Mouse (Mus musculus): ENCODE results near the gene Rasip1. TPM values are rescaled to one million over a fixed set of nuclear protein-coding genes. Genes with fewer than 3 reads are reported as not detected.

Rasip1 gene
- polyA plus RNA-seq, 1 experiment from 2014 or later, result 17.2 TPM

- H3K9me3 ChIP-seq (ENCODE audit: control insufficient read depth, low read length), result no peaks in the 10 kb centered on the region
- peak overlapping the region; percentile 34; the same call in 1 of the 2 replicates for H3K9ac ChIP-seq
- H3K36me3 ChIP-seq (replicated peaks; ENCODE audit: control insufficient read depth, insufficient read depth), result 0 out of 2 replicates have a peak, but pooled peaks cover 5% of the 10 kb centered on the region
- peaks cover 9% of the 10 kb centered on the region; the same call in 1 of the 2 replicates for H3K27me3 ChIP-seq (ENCODE audit: control insufficient read depth, insufficient read depth, low read length)
- H3K4me1 ChIP-seq (replicated peaks; ENCODE audit: control insufficient read depth, insufficient read depth, low read length), result peaks cover 4% of the 10 kb centered on the region; the same call in 1 of the 2 replicates
- no peak for DNase-seq (ENCODE audit: low spot score)
- peak overlapping the region; percentile 18; the same call in 1 of the 2 replicates for H3K4me3 ChIP-seq (replicated peaks; ENCODE audit: low read length)
- H3K27ac ChIP-seq, result no peak overlapping the region
- H3K4me2 ChIP-seq (replicated peaks), result peak overlapping the region; percentile 39
- WGBS, result 28% methylated on average over 35 of the region's 35 CpGs
- ATAC-seq (ENCODE audit: low FRiP score), result no peak
Observed at GRCm38 (mm10) chr7:45632499-45632898, 5.2 kb downstream of the Rasip1 start.

DNA sequence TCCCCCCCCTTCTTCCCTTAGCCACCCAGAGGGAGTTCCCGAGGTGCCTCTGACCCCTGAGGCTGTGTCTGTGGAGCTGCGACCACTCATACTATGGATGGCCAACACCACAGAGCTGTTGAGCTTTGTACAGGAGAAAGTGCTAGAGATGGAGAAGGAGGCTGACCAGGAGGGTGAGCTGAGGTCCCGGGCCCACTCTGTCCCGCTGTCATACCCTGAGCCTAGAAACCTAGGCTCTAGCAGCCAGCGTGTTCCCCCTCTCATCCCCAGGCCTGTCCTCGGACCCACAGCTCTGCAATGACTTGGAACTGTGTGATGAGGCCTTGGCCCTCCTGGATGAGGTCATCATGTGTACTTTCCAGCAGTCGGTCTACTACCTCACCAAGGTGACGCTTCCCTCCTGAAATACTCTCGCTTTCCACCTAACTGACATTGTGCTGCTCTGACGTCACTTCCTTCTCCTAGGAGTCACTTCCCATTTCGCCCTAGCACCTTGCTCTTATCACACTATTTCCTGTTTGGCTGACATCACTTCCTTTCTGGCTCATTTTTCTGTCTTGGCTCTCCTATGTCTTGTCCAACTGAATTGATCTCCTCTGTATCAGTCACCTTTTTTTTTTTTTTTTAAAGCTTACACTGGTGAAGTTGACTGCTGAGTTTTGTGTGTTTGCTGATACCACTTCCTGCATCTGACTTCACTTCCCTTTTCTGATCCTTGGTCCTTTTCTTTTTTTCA is 7.8 kb downstream of the Rasip1 start:
- H3K4me1 ChIP-seq (replicated peaks; ENCODE audit: control insufficient read depth, insufficient read depth, low read length), result peaks cover 7% of the 10 kb centered on the region
- WGBS, result 91% methylated on average over 11 of the region's 11 CpGs
- DNase-seq (ENCODE audit: low spot score), result no peak

GRCm38 (mm10) chr7:45635711-45636688 is 8.7 kb downstream of the Rasip1 start:
- Histone ChIP-seq H3K27ac (no peak overlapping the region), H3K36me3 (replicated peaks; ENCODE audit: control insufficient read depth, insufficient read depth) (0 out of 2 replicates have a peak, but pooled peaks cover 5% of the 10 kb centered on the region), H3K9me3 (ENCODE audit: control insufficient read depth, low read length) (no peaks in the 10 kb centered on the region), H3K27me3 (ENCODE audit: control insufficient read depth, insufficient read depth, low read length) (peaks cover 9% of the 10 kb centered on the region; the same call in 1 of the 2 replicates), H3K4me1 (replicated peaks; ENCODE audit: control insufficient read depth, insufficient read depth, low read length) (peaks cover 7% of the 10 kb centered on the region), H3K4me3 (replicated peaks; ENCODE audit: low read length) (no peak overlapping the region), H3K9ac (no peak overlapping the region), H3K4me2 (replicated peaks) (no peak overlapping the region)
- no peak for DNase-seq (ENCODE audit: low spot score)
- ATAC-seq (ENCODE audit: low FRiP score), result no peak
- 85% methylated on average over 15 of the region's 15 CpGs for whole genome bisulfite sequencing

More for the DNA sequence above, 7.8 kb downstream of the Rasip1 start:
- Histone ChIP-seq H3K27me3 (ENCODE audit: control insufficient read depth, insufficient read depth, low read length) (peaks cover 9% of the 10 kb centered on the region; the same call in 1 of the 2 replicates), H3K4me3 (replicated peaks; ENCODE audit: low read length) (no peak overlapping the region), H3K36me3 (replicated peaks; ENCODE audit: control insufficient read depth, insufficient read depth) (0 out of 2 replicates have a peak, but pooled peaks cover 5% of the 10 kb centered on the region), H3K4me2 (replicated peaks) (no peak overlapping the region), H3K27ac (no peak overlapping the region), H3K9me3 (ENCODE audit: control insufficient read depth, low read length) (no peaks in the 10 kb centered on the region), H3K9ac (no peak overlapping the region)
- ATAC-seq (ENCODE audit: low FRiP score), result no peak

GRCm38 (mm10) chr7:45637710-45638109 is 10.4 kb downstream of the Rasip1 start:
- Histone ChIP-seq H3K4me2 (replicated peaks) (peak overlapping the region; percentile 58; the same call in 1 of the 2 replicates), H3K9ac (no peak overlapping the region), H3K4me3 (replicated peaks; ENCODE audit: low read length) (no peak overlapping the region), H3K36me3 (replicated peaks; ENCODE audit: control insufficient read depth, insufficient read depth) (0 out of 2 replicates have a peak, but pooled peaks cover 5% of the 10 kb centered on the region), H3K27ac (no peak overlapping the region), H3K27me3 (ENCODE audit: control insufficient read depth, insufficient read depth, low read length) (peaks cover 3% of the 10 kb centered on the region; the same call in 1 of the 2 replicates), H3K4me1 (replicated peaks; ENCODE audit: control insufficient read depth, insufficient read depth, low read length) (peaks cover 15% of the 10 kb centered on the region), H3K9me3 (ENCODE audit: control insufficient read depth, low read length) (no peaks in the 10 kb centered on the region)
- no peak for ATAC-seq (ENCODE audit: low FRiP score)
- DNase-seq (ENCODE audit: low spot score), result no peak
- 94% methylated on average over 6 of the region's 6 CpGs for WGBS

DNA sequence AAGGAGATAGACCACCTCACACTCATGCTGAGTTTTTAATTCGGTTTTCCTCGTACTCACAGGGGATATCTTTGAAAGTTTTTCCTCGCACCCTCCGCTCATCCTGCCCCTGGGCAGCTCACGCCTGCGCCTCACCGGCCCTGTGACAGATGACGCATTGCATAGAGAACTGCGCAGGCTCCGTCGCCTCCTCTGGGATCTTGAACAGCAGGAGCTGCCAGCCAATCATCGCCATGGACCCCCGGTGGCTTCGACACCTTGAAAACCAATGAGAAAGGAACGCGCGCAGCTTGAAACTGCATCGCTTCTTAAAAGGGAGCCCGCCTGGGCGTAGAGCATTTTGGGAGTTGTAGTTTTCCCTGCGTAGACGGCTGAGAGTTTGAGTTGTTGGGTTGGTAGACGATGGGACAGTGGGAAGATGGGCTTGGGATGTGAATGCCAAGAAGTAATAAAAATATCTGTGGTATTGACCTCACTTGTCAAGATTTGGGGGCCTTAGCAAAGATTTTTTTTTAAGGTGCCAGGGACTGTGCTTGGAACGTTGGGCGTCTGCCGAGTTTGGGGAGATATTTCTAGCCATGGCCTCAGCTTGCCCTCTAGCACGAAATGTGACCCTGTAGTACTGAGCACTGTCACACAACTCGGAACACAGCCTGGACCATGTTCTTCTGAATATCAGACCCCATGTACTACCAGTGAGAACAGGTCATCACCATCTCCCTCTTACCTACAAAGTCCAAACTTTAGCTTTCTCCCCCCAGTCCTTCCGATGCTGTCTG is 11.5 kb downstream of the Rasip1 start:
- Histone ChIP-seq H3K27me3 (ENCODE audit: control insufficient read depth, insufficient read depth, low read length) (no peaks in the 10 kb centered on the region), H3K36me3 (replicated peaks; ENCODE audit: control insufficient read depth, insufficient read depth) (0 out of 2 replicates have a peak, but pooled peaks cover 5% of the 10 kb centered on the region), H3K4me1 (replicated peaks; ENCODE audit: control insufficient read depth, insufficient read depth, low read length) (peaks cover 19% of the 10 kb centered on the region), H3K27ac (0 out of 2 replicates have a peak overlapping the region, but pooled peaks have one; percentile 17), H3K4me3 (replicated peaks; ENCODE audit: low read length) (peak overlapping the region; percentile 31), H3K9ac (peak overlapping the region; percentile 46; the same call in 1 of the 2 replicates), H3K9me3 (ENCODE audit: control insufficient read depth, low read length) (no peaks in the 10 kb centered on the region), H3K4me2 (replicated peaks) (peak overlapping the region; percentile 58)
- DNase-seq (ENCODE audit: low spot score) (peak; percentile 98), ATAC-seq (ENCODE audit: low FRiP score) (peak; percentile 89)
- WGBS, result 21% methylated on average over 29 of the region's 29 CpGs

DNA sequence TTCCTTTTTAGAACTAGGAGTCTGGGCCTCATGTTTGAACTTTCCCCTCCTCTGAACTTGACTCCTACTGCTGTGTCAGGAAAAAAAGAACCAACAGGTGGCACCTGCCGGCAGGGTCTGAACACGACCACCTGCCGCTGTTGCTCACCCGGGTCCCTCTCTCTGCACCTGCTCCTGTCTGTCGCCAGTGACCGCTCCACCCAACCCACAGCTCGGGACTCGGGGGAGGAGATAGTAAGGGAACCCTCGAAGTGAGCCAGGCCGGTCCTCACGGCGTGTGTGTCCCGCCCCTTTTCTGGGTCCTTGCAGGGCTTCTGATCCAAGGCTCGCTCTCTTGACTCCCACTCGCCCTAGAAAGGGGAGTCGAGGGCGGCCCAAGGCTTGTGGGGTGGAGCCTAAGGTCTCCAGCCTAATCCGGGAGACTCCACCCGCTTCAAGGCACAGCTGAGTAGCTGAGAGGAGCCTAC is 12.3 kb downstream of the Rasip1 start, which contains the start of gene Mamstr:
Gene Mamstr, plus strand, starts transcription at position 417 of the 467 bp plus-strand sequence.
- H3K36me3 ChIP-seq (replicated peaks; ENCODE audit: control insufficient read depth, insufficient read depth), result 0 out of 2 replicates have a peak, but pooled peaks cover 5% of the 10 kb centered on the region
- 24% methylated on average over 19 of the region's 19 CpGs for WGBS
- H3K27me3 ChIP-seq (ENCODE audit: control insufficient read depth, insufficient read depth, low read length), result no peaks in the 10 kb centered on the region
- H3K9ac ChIP-seq, result no peak within 1 kb of the TSS
- DNase-seq (ENCODE audit: low spot score), result no peak
- H3K27ac ChIP-seq, result no peak within 1 kb of the TSS
- H3K4me2 ChIP-seq (replicated peaks), result no peak within 1 kb of the TSS
- H3K9me3 ChIP-seq (ENCODE audit: control insufficient read depth, low read length), result no peaks in the 10 kb centered on the region
- H3K4me1 ChIP-seq (replicated peaks; ENCODE audit: control insufficient read depth, insufficient read depth, low read length), result peaks cover 26% of the 10 kb centered on the region
- H3K4me3 ChIP-seq (replicated peaks; ENCODE audit: low read length), result no peak within 1 kb of the TSS
- no peak for ATAC-seq (ENCODE audit: low FRiP score)

DNA sequence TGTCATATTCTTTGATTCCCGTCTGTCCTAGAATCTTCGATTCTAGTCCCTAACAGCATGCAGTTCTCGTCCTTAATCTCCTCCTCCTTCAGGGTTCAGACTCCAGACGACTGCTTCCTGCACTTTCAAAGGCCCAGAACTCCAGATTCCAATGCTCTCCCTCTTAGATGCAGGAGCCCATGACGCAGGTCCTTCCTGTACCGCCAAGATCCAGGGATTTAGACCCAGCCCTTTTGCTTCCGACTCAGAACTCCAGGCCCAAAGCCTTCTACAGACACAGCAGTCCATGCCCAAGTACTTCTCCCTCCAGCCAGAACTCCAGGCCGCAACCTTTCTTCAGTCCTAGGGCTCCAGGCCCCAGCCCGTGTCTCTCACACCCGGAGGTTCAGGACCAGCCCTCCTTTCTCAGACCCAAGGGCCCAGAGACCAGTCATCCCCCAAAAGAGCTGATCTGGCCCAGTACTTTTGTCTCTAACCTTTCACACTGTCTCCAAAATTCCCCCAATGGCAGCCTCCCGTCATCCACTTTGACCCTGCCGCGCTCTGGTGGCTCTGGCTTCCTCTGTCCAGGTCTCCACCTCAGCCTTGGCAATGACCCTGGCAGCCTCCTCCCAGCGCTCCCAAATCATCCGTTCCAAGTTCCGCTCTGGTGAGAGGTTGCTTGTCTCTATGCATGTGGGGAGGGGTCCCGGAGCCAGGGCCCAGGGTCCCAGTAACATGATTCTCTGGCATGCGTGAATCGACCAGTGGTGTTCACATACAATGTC is 13.1 kb downstream of the Rasip1 start:
- Histone ChIP-seq H3K9me3 (ENCODE audit: control insufficient read depth, low read length) (no peaks in the 10 kb centered on the region), H3K27ac (no peak overlapping the region), H3K9ac (no peak overlapping the region), H3K4me1 (replicated peaks; ENCODE audit: control insufficient read depth, insufficient read depth, low read length) (peaks cover 28% of the 10 kb centered on the region), H3K4me3 (replicated peaks; ENCODE audit: low read length) (no peak overlapping the region), H3K27me3 (ENCODE audit: control insufficient read depth, insufficient read depth, low read length) (no peaks in the 10 kb centered on the region), H3K36me3 (replicated peaks; ENCODE audit: control insufficient read depth, insufficient read depth) (0 out of 2 replicates have a peak, but pooled peaks cover 5% of the 10 kb centered on the region), H3K4me2 (replicated peaks) (no peak overlapping the region)
- WGBS, result 75% methylated on average over 19 of the region's 19 CpGs
- DNase-seq (ENCODE audit: low spot score) (no peak), ATAC-seq (ENCODE audit: low FRiP score) (no peak)

Measured in hindbrain, embryonic 14.5 days (tissue).